Mouse (Mus musculus): ENCODE data around the gene Atic. TPM values are rescaled to one million over a fixed set of nuclear protein-coding genes. Genes with fewer than 3 reads are reported as not detected.
A peak's percentile ranks its signal among the peaks of the same experiment; 100 is the strongest.

Atic gene
- 26.5 and 32.5 TPM in 2 replicates for polyA plus RNA-seq (2015; fragmentation: Nextera tagmentation; extraction: Ambion mirVana)

- Histone ChIP-seq H3K4me1 (replicated peaks; ENCODE audit: control insufficient read depth, insufficient read depth) (0 out of 2 replicates have a peak, but pooled peaks cover 2% of the 10 kb centered on the region), H3K27me3 (ENCODE audit: control insufficient read depth, insufficient read depth, low read length) (no peaks in the 10 kb centered on the region), H3K9me3 (ENCODE audit: control insufficient read depth, low read length) (no peaks in the 10 kb centered on the region), H3K36me3 (ENCODE audit: control insufficient read depth, insufficient read depth, low read length) (peaks cover 3% of the 10 kb centered on the region; the same call in 1 of the 2 replicates), H3K27ac (replicated peaks) (peak within 1 kb of the TSS; percentile 94), H3K4me2 (replicated peaks; ENCODE audit: low read depth) (peak within 1 kb of the TSS; percentile 98), H3K9ac (ENCODE audit: low read length) (peak within 1 kb of the TSS; percentile 86), H3K4me3 (ENCODE audit: low read depth, low read length) (peak within 1 kb of the TSS; percentile 61)
- DNase-seq (ENCODE audit: low spot score) (peak; percentile 96), ATAC-seq (ENCODE audit: low FRiP score, low TSS enrichment) (peak; percentile 100)
- no peak for TF ChIP-seq EP300 (optimal IDR thresholded peaks at IDR 0.05)
- peak; percentile 19; the same call in 1 of the 2 replicates for TF ChIP-seq CTCF (IDR thresholded peaks at IDR 0.05; ENCODE audit: low read depth)
- under 1% methylated on average over 53 of the region's 55 CpGs for WGBS
Observed at GRCm38 (mm10) chr1:71556688-71557612, at the start of gene Atic. Atic (plus strand) TSS chr1:71557150.

GRCm38 (mm10) chr1:71507251-71507650, 49.7 kb upstream of the Atic start:
- H3K9me3 ChIP-seq (ENCODE audit: control insufficient read depth, low read length), result no peaks in the 10 kb centered on the region
- H3K4me1 ChIP-seq (replicated peaks; ENCODE audit: control insufficient read depth, insufficient read depth), result no peaks in the 10 kb centered on the region
- no peak overlapping the region for H3K4me3 ChIP-seq (ENCODE audit: low read depth, low read length)
- H3K4me2 ChIP-seq (replicated peaks; ENCODE audit: low read depth), result no peak overlapping the region
- no peaks in the 10 kb centered on the region for H3K36me3 ChIP-seq (ENCODE audit: control insufficient read depth, insufficient read depth, low read length)
- 39% methylated on average over 9 of the region's 9 CpGs for WGBS
- no peak for DNase-seq (ENCODE audit: low spot score)
- H3K9ac ChIP-seq (ENCODE audit: low read length), result no peak overlapping the region
- TF ChIP-seq CTCF (IDR thresholded peaks at IDR 0.05; ENCODE audit: low read depth) (no peak), EP300 (optimal IDR thresholded peaks at IDR 0.05) (no peak)
- no peak overlapping the region for H3K27ac ChIP-seq (replicated peaks)
- H3K27me3 ChIP-seq (ENCODE audit: control insufficient read depth, insufficient read depth, low read length), result no peaks in the 10 kb centered on the region
- ATAC-seq (ENCODE audit: low FRiP score, low TSS enrichment), result no peak

- Histone ChIP-seq H3K9ac (ENCODE audit: low read length) (no peak overlapping the region), H3K9me3 (ENCODE audit: control insufficient read depth, low read length) (no peaks in the 10 kb centered on the region), H3K4me1 (replicated peaks; ENCODE audit: control insufficient read depth, insufficient read depth) (no peaks in the 10 kb centered on the region), H3K4me2 (replicated peaks; ENCODE audit: low read depth) (no peak overlapping the region), H3K4me3 (ENCODE audit: low read depth, low read length) (no peak overlapping the region), H3K36me3 (ENCODE audit: control insufficient read depth, insufficient read depth, low read length) (no peaks in the 10 kb centered on the region), H3K27me3 (ENCODE audit: control insufficient read depth, insufficient read depth, low read length) (no peaks in the 10 kb centered on the region), H3K27ac (replicated peaks) (no peak overlapping the region)
- WGBS, result 71% methylated on average over 4 of the region's 4 CpGs
- TF ChIP-seq EP300 (optimal IDR thresholded peaks at IDR 0.05) (no peak), CTCF (IDR thresholded peaks at IDR 0.05; ENCODE audit: low read depth) (no peak)
- ATAC-seq (ENCODE audit: low FRiP score, low TSS enrichment), result no peak
- no peak for DNase-seq (ENCODE audit: low spot score)
Observed at GRCm38 (mm10) chr1:71515041-71515440, 41.9 kb upstream of the Atic start.

GRCm38 (mm10) chr1:71528808-71529648, 27.9 kb upstream of the Atic start:
- DNase-seq (ENCODE audit: low spot score) (no peak), ATAC-seq (ENCODE audit: low FRiP score, low TSS enrichment) (no peak)
- Histone ChIP-seq H3K9ac (ENCODE audit: low read length) (no peak overlapping the region), H3K27me3 (ENCODE audit: control insufficient read depth, insufficient read depth, low read length) (no peaks in the 10 kb centered on the region), H3K4me2 (replicated peaks; ENCODE audit: low read depth) (no peak overlapping the region), H3K4me3 (ENCODE audit: low read depth, low read length) (no peak overlapping the region), H3K4me1 (replicated peaks; ENCODE audit: control insufficient read depth, insufficient read depth) (no peaks in the 10 kb centered on the region), H3K27ac (replicated peaks) (no peak overlapping the region), H3K36me3 (ENCODE audit: control insufficient read depth, insufficient read depth, low read length) (no peaks in the 10 kb centered on the region), H3K9me3 (ENCODE audit: control insufficient read depth, low read length) (no peaks in the 10 kb centered on the region)
- 80% methylated on average over 18 of the region's 18 CpGs for WGBS
- TF ChIP-seq EP300 (optimal IDR thresholded peaks at IDR 0.05) (no peak), CTCF (IDR thresholded peaks at IDR 0.05; ENCODE audit: low read depth) (no peak)

- Histone ChIP-seq H3K4me1 (replicated peaks; ENCODE audit: control insufficient read depth, insufficient read depth) (no peaks in the 10 kb centered on the region), H3K9me3 (ENCODE audit: control insufficient read depth, low read length) (no peaks in the 10 kb centered on the region), H3K4me3 (ENCODE audit: low read depth, low read length) (no peak overlapping the region), H3K9ac (ENCODE audit: low read length) (no peak overlapping the region), H3K27me3 (ENCODE audit: control insufficient read depth, insufficient read depth, low read length) (no peaks in the 10 kb centered on the region), H3K27ac (replicated peaks) (no peak overlapping the region), H3K36me3 (ENCODE audit: control insufficient read depth, insufficient read depth, low read length) (no peaks in the 10 kb centered on the region), H3K4me2 (replicated peaks; ENCODE audit: low read depth) (no peak overlapping the region)
- no peak for TF ChIP-seq EP300 (optimal IDR thresholded peaks at IDR 0.05)
- TF ChIP-seq CTCF (IDR thresholded peaks at IDR 0.05; ENCODE audit: low read depth), result no peak
- ATAC-seq (ENCODE audit: low FRiP score, low TSS enrichment), result no peak
- no peak for DNase-seq (ENCODE audit: low spot score)
- 76% methylated on average over 2 of the region's 2 CpGs for WGBS
Observed at GRCm38 (mm10) chr1:71530779-71531178, 26.2 kb upstream of the Atic start.
